Mouse (Mus musculus) CH12.LX (cell line): ENCODE results near the gene Sema3d.

Experiments
- BHLHE40 ChIP-seq: IDR thresholded peaks from 2 replicates; pipeline ENCODE4 v1.6.1; 2011; ENCODE audit warnings: mild to moderate bottlenecking, low read depth, low read length, improper control_type of control experiment
- CHD1 ChIP-seq: IDR thresholded peaks from 2 replicates; pipeline ENCODE4 v1.6.1; 2012; ENCODE audit warnings: low read depth, low read length, improper control_type of control experiment, inconsistent platforms
- CHD2 ChIP-seq: IDR thresholded peaks from 2 replicates; pipeline ENCODE4 v1.6.1; 2011; ENCODE audit warnings: low read length, improper control_type of control experiment
- CTCF ChIP-seq, 2 experiments: IDR thresholded peaks in 1 of 2; conservative IDR thresholded peaks in 1 of 2; 2 replicates each; pipeline ENCODE4 v1.5.1; 2011 to 2012; ENCODE audit warnings: low read depth in 2 of 2, low read length in 2 of 2, improper control_type of control experiment in 1 of 2, inconsistent platforms in 1 of 2, mild to moderate bottlenecking in 1 of 2, moderate library complexity in 1 of 2
- E2F4 ChIP-seq: IDR thresholded peaks from 2 replicates; pipeline ENCODE4 v1.6.1; 2011; ENCODE audit warnings: low read depth, low read length, improper control_type of control experiment; ENCODE audit not compliant: insufficient replicate concordance
- EP300 ChIP-seq: IDR thresholded peaks from 2 replicates; pipeline ENCODE4 v1.6.1; 2011; ENCODE audit warnings: low read length, improper control_type of control experiment
- POLR2A ChIP-seq: IDR thresholded peaks from 2 replicates; pipeline ENCODE4 v1.6.1; 2011; ENCODE audit warnings: low read depth, mild to moderate bottlenecking, improper control_type of control experiment, low read length
- RAD21 ChIP-seq: IDR thresholded peaks from 2 replicates; pipeline ENCODE4 v1.6.1; 2011; ENCODE audit warnings: low read depth, mild to moderate bottlenecking, low read length, improper control_type of control experiment, moderate library complexity
- SIN3A ChIP-seq: IDR thresholded peaks from 2 replicates; pipeline ENCODE4 v1.6.1; 2012; ENCODE audit warnings: low read length, improper control_type of control experiment, inconsistent platforms
- UBTF ChIP-seq: IDR thresholded peaks from 2 replicates; pipeline ENCODE4 v1.6.1; 2012; ENCODE audit warnings: low read depth, mild to moderate bottlenecking, inconsistent platforms, low read length, improper control_type of control experiment, moderate library complexity
- USF1 ChIP-seq: IDR thresholded peaks from 2 replicates; pipeline ENCODE4 v1.6.1; 2014; ENCODE audit warnings: low read depth, mild to moderate bottlenecking, inconsistent platforms, low read length, improper control_type of control experiment
- ZC3H11A ChIP-seq: IDR thresholded peaks from 2 replicates; pipeline ENCODE4 v1.6.1; 2012; ENCODE audit warnings: low read depth, mild to moderate bottlenecking, inconsistent platforms, low read length, improper control_type of control experiment
- ZKSCAN1 ChIP-seq: IDR thresholded peaks from 2 replicates; pipeline ENCODE4 v1.6.1; 2012; ENCODE audit warnings: low read depth, inconsistent platforms, low read length, improper control_type of control experiment, borderline replicate concordance

DNA sequence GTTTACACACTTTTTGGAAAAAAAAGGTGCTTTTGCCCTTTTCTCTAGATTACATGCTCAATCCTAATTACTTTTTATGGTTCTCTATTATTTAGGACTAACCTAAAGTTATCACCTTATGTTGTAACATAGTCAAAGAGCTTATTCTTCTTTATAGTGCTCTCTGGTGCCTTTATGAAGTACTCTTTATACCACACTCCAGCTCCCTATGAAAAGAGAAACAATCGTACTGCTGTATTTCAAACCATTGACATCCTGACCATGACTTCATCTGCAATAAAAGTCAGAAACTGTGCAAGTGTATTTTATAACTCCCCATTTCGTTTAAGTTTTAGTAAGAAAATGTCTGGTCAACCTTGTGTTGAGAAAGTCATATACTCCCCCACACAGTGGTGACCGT lies 29.4 kb downstream of the Sema3d start:
- TF ChIP-seq POLR2A = no peak
- no peak for TF ChIP-seq CTCF (conservative IDR thresholded peaks at IDR 0.05 in 1 of 2, IDR thresholded peaks at IDR 0.05 in 1 of 2; ENCODE audit: low read depth in 2 of 2, low read length in 2 of 2)
- no peak for TF ChIP-seq UBTF
- no peak for TF ChIP-seq ZKSCAN1
- TF ChIP-seq CHD2 = no peak
- no peak for TF ChIP-seq E2F4
- TF ChIP-seq EP300 = no peak
- TF ChIP-seq BHLHE40 = no peak
- no peak for TF ChIP-seq CHD1
- no peak for TF ChIP-seq USF1
- TF ChIP-seq RAD21 = no peak
- no peak for TF ChIP-seq ZC3H11A
- TF ChIP-seq SIN3A = no peak
